Mouse (Mus musculus) naive thymus-derived CD4-positive, alpha-beta T cell, adult 2 months (primary cell): Measurements from ENCODE around the gene Stx8.

Experiments used
- DNase-seq: peaks from one replicate; pipeline ENCODE4 v3.0.0-alpha.2; 2011; ENCODE audit warnings: low read depth

The Stx8 gene

GRCm38 (mm10) chr11:68228941-68229665, 263.1 kb downstream of the Stx8 start:
- no peak for DNase-seq

DNA sequence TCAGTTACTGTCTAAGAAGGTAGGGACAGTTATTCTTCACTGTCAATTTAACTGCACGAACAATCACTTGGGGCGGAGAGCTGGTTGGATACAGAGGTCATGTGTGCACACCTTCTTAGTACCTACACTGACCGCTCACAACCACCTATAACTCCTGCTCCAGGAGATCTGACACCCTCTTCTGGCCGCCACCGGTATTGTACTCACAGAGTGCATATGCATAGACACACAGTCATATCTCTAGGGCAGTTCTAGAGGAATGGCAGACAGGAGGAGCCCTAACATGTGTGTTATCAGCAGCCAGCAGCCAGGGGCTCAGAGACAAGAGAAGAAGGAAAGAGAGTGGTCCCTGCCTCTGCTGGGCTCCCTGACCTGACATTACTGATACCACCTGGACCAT, 265.6 kb downstream of the Stx8 start:
- DNase-seq = no peak

DNA sequence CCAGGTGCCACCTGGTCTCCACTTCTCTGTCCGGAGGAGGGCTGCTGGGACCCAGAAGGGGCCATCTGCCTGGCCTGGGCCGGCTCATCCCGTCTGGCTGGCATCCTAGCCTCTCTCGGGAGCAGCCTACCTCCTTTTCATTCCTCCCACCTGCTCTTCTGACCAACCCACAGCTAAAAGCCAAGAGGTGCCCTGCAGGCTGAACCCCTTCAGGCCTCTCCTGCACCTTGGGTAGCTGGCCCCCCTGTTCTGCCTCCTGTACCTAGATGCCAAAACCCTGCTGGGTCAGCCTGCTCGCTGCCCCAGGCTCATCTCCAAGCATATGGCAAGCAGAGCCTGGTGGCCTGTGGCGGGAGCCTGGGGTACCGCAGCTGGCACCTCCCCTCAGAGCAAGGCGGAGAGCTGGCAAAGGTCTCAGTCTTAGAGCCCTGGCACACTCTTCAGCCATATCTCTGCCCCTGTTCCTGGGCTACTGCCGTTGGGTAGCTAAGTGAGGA, 267.5 kb downstream of the Stx8 start:
- no peak for DNase-seq

- DNase-seq = no peak
Measured at GRCm38 (mm10) chr11:68239756-68240155, 273.8 kb downstream of the Stx8 start.

- no peak for DNase-seq
Measured at GRCm38 (mm10) chr11:68244254-68244991, 278.4 kb downstream of the Stx8 start.

- no peak for DNase-seq
Measured at GRCm38 (mm10) chr11:68244992-68245261, 278.9 kb downstream of the Stx8 start.

- no peak for DNase-seq
Measured at GRCm38 (mm10) chr11:68247897-68248296, 281.9 kb downstream of the Stx8 start.

GRCm38 (mm10) chr11:68250106-68250505, 284.1 kb downstream of the Stx8 start:
- DNase-seq = no peak

- DNase-seq = no peak
Measured at GRCm38 (mm10) chr11:68253531-68253930, 287.5 kb downstream of the Stx8 start.
